Mouse (Mus musculus) MEL (cell line): Measurements from ENCODE around the gene Gm11213. TPM values are rescaled to one million over a fixed set of nuclear protein-coding genes. Genes with fewer than 3 reads are reported as not detected.

Experiments
- DNase-seq: peaks from one replicate; pipeline ENCODE4 v3.0.0; 2011; ENCODE audit warnings: low read depth, low spot score
- H3K27ac ChIP-seq: 2 replicates; pipeline ENCODE4 v1.5.1; 2012; ENCODE audit warnings: low read depth, mild to moderate bottlenecking, control low read depth, low read length, moderate library complexity; ENCODE audit not compliant: control insufficient read depth
- H3K27me3 ChIP-seq, 2 experiments: fragments of 150-350 bp in 1 of 2; sonication (generic) in 1 of 2; 2 replicates each; pipeline ENCODE4 v1.6.1; 2012; ENCODE audit warnings: low read length in 2 of 2, mild to moderate bottlenecking in 2 of 2, improper control_type of control experiment in 1 of 2, moderate library complexity in 1 of 2; ENCODE audit not compliant: insufficient read depth in 2 of 2, control insufficient read depth in 1 of 2
- H3K36me3 ChIP-seq, 2 experiments: 2 replicates each; pipeline ENCODE4 v1.6.1; 2012 to 2014; ENCODE audit warnings: low read length in 2 of 2, improper control_type of control experiment in 1 of 2, inconsistent platforms in 1 of 2, mild to moderate bottlenecking in 1 of 2; ENCODE audit not compliant: insufficient read depth in 2 of 2, control insufficient read depth in 1 of 2
- H3K4me1 ChIP-seq, 2 experiments: fragments of 150-350 bp in 1 of 2; sonication (generic) in 1 of 2; 2 replicates each; pipeline ENCODE4 v1.6.1; 2012; ENCODE audit warnings: low read length in 2 of 2, improper control_type of control experiment in 1 of 2, mild to moderate bottlenecking in 1 of 2; ENCODE audit not compliant: insufficient read depth in 2 of 2, control insufficient read depth in 1 of 2
- H3K4me3 ChIP-seq, 2 experiments: fragments of 150-350 bp in 1 of 2; sonication (generic) in 1 of 2; 2 replicates each; pipeline ENCODE4 v1.5.1; 2012; ENCODE audit warnings: low read depth in 2 of 2, low read length in 2 of 2, mild to moderate bottlenecking in 2 of 2, moderate library complexity in 2 of 2, control low read depth in 1 of 2, improper control_type of control experiment in 1 of 2; ENCODE audit not compliant: control insufficient read depth in 1 of 2, insufficient read depth in 1 of 2
- H3K79me2 ChIP-seq: 2 replicates; pipeline ENCODE4 v1.6.1; 2012; ENCODE audit warnings: mild to moderate bottlenecking, low read length, moderate library complexity; ENCODE audit not compliant: control insufficient read depth, poor library complexity, insufficient read depth
- H3K9ac ChIP-seq: 2 replicates; pipeline ENCODE4 v1.6.1; 2012; ENCODE audit warnings: low read depth, mild to moderate bottlenecking, control low read depth, low read length, moderate library complexity; ENCODE audit not compliant: control insufficient read depth, poor library complexity, severe bottlenecking
- H3K9me3 ChIP-seq: fragments of 150-350 bp; sonication (generic); replicated peaks from 2 replicates; pipeline ENCODE4 v1.6.1; 2012; ENCODE audit warnings: mild to moderate bottlenecking, low read length, improper control_type of control experiment, moderate library complexity; ENCODE audit not compliant: insufficient read depth
- EP300 ChIP-seq, 2 experiments: IDR thresholded peaks; 2 replicates each; pipeline ENCODE4 v1.6.1; 2011; ENCODE audit warnings: improper control_type of control experiment in 2 of 2, low read length in 2 of 2, low read depth in 1 of 2, mild to moderate bottlenecking in 1 of 2
- GATA1 ChIP-seq: IDR thresholded peaks from 2 replicates; pipeline ENCODE4 v1.6.1; 2011; ENCODE audit warnings: low read depth, low read length, improper control_type of control experiment
- HCFC1 ChIP-seq: IDR thresholded peaks from 2 replicates; pipeline ENCODE4 v1.6.1; 2012; ENCODE audit warnings: low read depth, mild to moderate bottlenecking, inconsistent platforms, low read length, improper control_type of control experiment, moderate library complexity
- JUND ChIP-seq: IDR thresholded peaks from 2 replicates; pipeline ENCODE4 v1.6.1; 2011; ENCODE audit warnings: low read depth, mild to moderate bottlenecking, improper control_type of control experiment, low read length
- KAT2A ChIP-seq: conservative IDR thresholded peaks from 2 replicates; pipeline ENCODE4 v1.6.1; 2012; ENCODE audit warnings: low read depth, low read length, improper control_type of control experiment, inconsistent platforms
- MAFK ChIP-seq: IDR thresholded peaks from 2 replicates; pipeline ENCODE4 v1.6.1; 2011; ENCODE audit warnings: low read depth, mild to moderate bottlenecking, low read length, improper control_type of control experiment, borderline replicate concordance
- MAX ChIP-seq: IDR thresholded peaks from 2 replicates; pipeline ENCODE4 v1.6.1; 2011; ENCODE audit warnings: low read length, improper control_type of control experiment
- MYB ChIP-seq: IDR thresholded peaks from 2 replicates; pipeline ENCODE4 v1.6.1; 2011; ENCODE audit warnings: mild to moderate bottlenecking, low read depth, low read length, improper control_type of control experiment
- POLR2A ChIP-seq, 2 experiments: IDR thresholded peaks; 2 replicates each; pipeline ENCODE4 v1.6.1; 2011 to 2012; ENCODE audit warnings: low read length in 2 of 2, mild to moderate bottlenecking in 2 of 2, control low read depth in 1 of 2, improper control_type of control experiment in 1 of 2, low read depth in 1 of 2, moderate library complexity in 1 of 2; ENCODE audit not compliant: control insufficient read depth in 1 of 2, insufficient read depth in 1 of 2, poor library complexity in 1 of 2
- POLR2AphosphoS5 ChIP-seq: IDR thresholded peaks from 2 replicates; pipeline ENCODE4 v1.6.1; 2012; ENCODE audit warnings: low read depth, borderline replicate concordance, mild to moderate bottlenecking, inconsistent platforms, low read length, moderate library complexity, mixed read lengths
- RAD21 ChIP-seq: IDR thresholded peaks from 2 replicates; pipeline ENCODE4 v1.6.1; 2011; ENCODE audit warnings: mild to moderate bottlenecking, low read depth, low read length, improper control_type of control experiment
- TCF12 ChIP-seq: IDR thresholded peaks from 2 replicates; pipeline ENCODE4 v1.6.1; 2014; ENCODE audit warnings: low read depth, mild to moderate bottlenecking, inconsistent platforms, low read length, improper control_type of control experiment, moderate library complexity
- UBTF ChIP-seq: IDR thresholded peaks from 2 replicates; pipeline ENCODE4 v1.6.1; 2012; ENCODE audit warnings: low read depth, mild to moderate bottlenecking, inconsistent platforms, low read length, improper control_type of control experiment, moderate library complexity, borderline replicate concordance; ENCODE audit not compliant: insufficient read depth
- ZC3H11A ChIP-seq: IDR thresholded peaks from 2 replicates; pipeline ENCODE4 v1.6.1; 2012; ENCODE audit warnings: low read depth, mild to moderate bottlenecking, inconsistent platforms, low read length, improper control_type of control experiment
- ZKSCAN1 ChIP-seq: IDR thresholded peaks from 2 replicates; pipeline ENCODE4 v1.6.1; 2012; ENCODE audit warnings: low read depth, mild to moderate bottlenecking, inconsistent platforms, low read length, improper control_type of control experiment, moderate library complexity
- ZMIZ1 ChIP-seq: IDR thresholded peaks from 2 replicates; pipeline ENCODE4 v1.6.1; 2012; ENCODE audit warnings: low read depth, mild to moderate bottlenecking, inconsistent platforms, low read length, improper control_type of control experiment, moderate library complexity
- ZNF384 ChIP-seq: IDR thresholded peaks from 2 replicates; pipeline ENCODE4 v1.6.1; 2012; ENCODE audit warnings: low read depth, mild to moderate bottlenecking, inconsistent platforms, low read length, improper control_type of control experiment
- polyA plus RNA-seq, 2 experiments: library from polyadenylated mRNA; stranded (reverse) in 1 of 2; unstranded in 1 of 2; fragments of >175 nt in 1 of 2; fragments of >200 nt in 1 of 2; gene quantifications; 2 replicates each; pipeline versions ENCODE4 v1.2.1 to v1.2.4; 2012; ENCODE audit warnings: low replicate concordance in 2 of 2, low read depth in 1 of 2; ENCODE audit not compliant: insufficient read length in 2 of 2, insufficient read depth in 1 of 2, missing spikeins in 1 of 2
- total RNA-seq: library from RNA; depleted of rRNA; stranded (reverse); fragments of 300-350 nt; gene quantifications from 2 replicates; pipeline ENCODE4 v1.2.3, GENCODE M21; 2012

The Gm11213 gene
- total and polyA plus RNA-seq, 3 experiments = not detected

- Histone ChIP-seq H3K9me3 (no peaks in the 10 kb centered on the region), H3K79me2 (no peaks in the 10 kb centered on the region), H3K9ac (no peak overlapping the region), H3K4me3 (no peak overlapping the region), H3K36me3 (no peaks in the 10 kb centered on the region), H3K27ac (no peak overlapping the region)
- TF ChIP-seq ZC3H11A (no peak), MAX (no peak), HCFC1 (no peak), EP300 (IDR thresholded peaks at IDR 0.05; ENCODE audit: low read depth in 1 of 2, low read length in 2 of 2) (no peak), JUND (no peak), MAFK (no peak), MYB (no peak), UBTF (no peak), POLR2AphosphoS5 (no peak), POLR2A (IDR thresholded peaks at IDR 0.05; ENCODE audit: control insufficient read depth in 1 of 2, insufficient read depth in 1 of 2, low read depth in 1 of 2, low read length in 2 of 2, poor library complexity in 1 of 2) (no peak), ZMIZ1 (no peak), KAT2A (no peak), ZKSCAN1 (no peak), RAD21 (no peak), GATA1 (no peak)
- TF ChIP-seq, all 39 proteins: peak for 0
- Histone ChIP-seq H3K27me3 (no peaks in the 10 kb centered on the region), H3K4me1 (no peaks in the 10 kb centered on the region)
- no peak for DNase-seq
Measured at GRCm38 (mm10) chr4:63605968-63606367, 907 bp upstream of the Gm11213 start.

DNA sequence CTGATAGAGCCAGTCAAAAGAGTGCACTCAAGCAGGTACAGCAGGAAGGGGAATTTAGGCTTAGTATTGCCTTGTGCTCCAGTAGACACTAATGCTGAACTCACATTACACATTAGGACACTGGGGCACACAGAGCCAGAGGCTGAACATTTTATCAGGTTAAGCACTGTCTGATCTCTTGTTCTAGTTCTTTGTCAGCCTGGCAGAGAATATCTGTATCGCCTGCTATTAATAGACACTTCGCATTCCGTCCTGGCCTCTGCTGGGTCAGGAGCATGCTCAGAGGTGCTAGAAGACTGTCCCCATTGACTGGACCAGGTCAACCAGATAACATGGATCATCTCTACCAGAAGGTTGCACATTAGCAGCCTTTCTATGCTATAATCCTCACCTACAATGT is 484 bp upstream of the Gm11213 start:
- no peaks in the 10 kb centered on the region for H3K79me2 ChIP-seq
- H3K4me3 ChIP-seq = no peak overlapping the region
- TF ChIP-seq TCF12 (no peak), GATA1 (no peak), ZNF384 (no peak)
- H3K9ac ChIP-seq = no peak overlapping the region
- no peak overlapping the region for H3K27ac ChIP-seq
- H3K36me3 ChIP-seq = no peaks in the 10 kb centered on the region
- no peak for DNase-seq
- H3K9me3 ChIP-seq = no peaks in the 10 kb centered on the region
- no peaks in the 10 kb centered on the region for H3K4me1 ChIP-seq
- H3K27me3 ChIP-seq = no peaks in the 10 kb centered on the region
